ENCODE assay signal across 29 mouse cellular contexts in genomic region chr16:25486477-25487094, GRCm38 (mm10).
A peak's percentile ranks its signal among the peaks of the same experiment; 100 is the strongest.
DNase-seq lines count a peak whose midpoint lies in the region; ATAC-seq and TF ChIP-seq lines count a peak whose summit lies in the region.
"Had no signal": no experiment of that assay in that cellular context is flagged by ENCODE, and none has a peak within 500 bp of the region (broad histone marks: within the 10 kb centered on the region; RNA-seq: fewer than 3 reads in every experiment).

No protein-coding gene starts in this region.

- H3K27me3 ChIP-seq in kidney, adult 2 months (replicated peaks; ENCODE audit: control insufficient read depth, insufficient read depth, low read length): no peaks in the 10 kb centered on the region
- peaks cover 1% of the 10 kb centered on the region for H3K27me3 ChIP-seq in CH12.LX (replicated peaks)
- H3K27me3 ChIP-seq: embryonic facial prominence, embryonic 12.5 days; embryonic facial prominence, embryonic 15.5 days; heart, embryonic 12.5 days; heart, embryonic 15.5 days; hindbrain, embryonic 13.5 days had no signal

- 69% methylated on average over 4 of the region's 4 CpGs for WGBS in kidney, adult 2 months

- H3K36me3 ChIP-seq in kidney, adult 2 months (ENCODE audit: control insufficient read depth, insufficient read depth, low read length): no peaks in the 10 kb centered on the region
- H3K36me3 ChIP-seq in CH12.LX (replicated peaks in 1 of 2; ENCODE audit: control insufficient read depth in 1 of 2, insufficient read depth in 1 of 2, low read length in 1 of 2): no peaks in the 10 kb centered on the region
- H3K36me3 ChIP-seq: embryonic facial prominence, embryonic 12.5 days; embryonic facial prominence, embryonic 15.5 days; G1E; heart, embryonic 12.5 days; heart, embryonic 15.5 days; hindbrain, embryonic 10.5 days; hindbrain, embryonic 13.5 days had no signal

- H3K79me2 ChIP-seq in CH12.LX (replicated peaks; ENCODE audit: control insufficient read depth, extremely low read depth, insufficient read depth, poor library complexity, severe bottlenecking): no peaks in the 10 kb centered on the region

- dilution Hi-C loops in CH12.LX (cut with MboI; ENCODE audit: extremely low pct_ligation_motif_present, extremely low pct_unique_long_range_greater_than_20kb, low sequenced_read_pairs): no loop called here

- in situ Hi-C loops in CH12.LX (cut with MboI; ENCODE audit: low pct_ligation_motif_present, low pct_unique_long_range_greater_than_20kb, low sequenced_read_pairs): loop anchor here (10.0 to 25.0 kb wide), 2 partner anchors 102 to 201 kb away; partner anchors contain the start of gene Trp63

- H3K4me3 ChIP-seq in kidney, adult 2 months (ENCODE audit: insufficient read depth, low read depth, low read length): no peak overlapping the region
- no peak overlapping the region for H3K4me3 ChIP-seq in CH12.LX (replicated peaks in 1 of 3; ENCODE audit: low read depth in 2 of 3, low read length in 2 of 3, poor library complexity in 1 of 3)
- H3K4me3 ChIP-seq: embryonic facial prominence, embryonic 12.5 days; embryonic facial prominence, embryonic 15.5 days; heart, embryonic 12.5 days; heart, embryonic 15.5 days; hindbrain, embryonic 10.5 days; hindbrain, embryonic 13.5 days had no signal

- no peak for TF ChIP-seq POLR2A in kidney, adult 2 months (IDR thresholded peaks at IDR 0.05; ENCODE audit: low read depth, low read length)
- no peak for TF ChIP-seq POLR2A in CH12.LX (IDR thresholded peaks at IDR 0.05; ENCODE audit: low read depth, low read length)

- peak; percentile 45; the same call in 1 of the 2 replicates for TF ChIP-seq EP300 in CH12.LX (IDR thresholded peaks at IDR 0.05; ENCODE audit: low read length)

- H3K9me3 ChIP-seq in CH12.LX (replicated peaks; ENCODE audit: low read length): no peaks in the 10 kb centered on the region
- H3K9me3 ChIP-seq: embryonic facial prominence, embryonic 12.5 days; embryonic facial prominence, embryonic 15.5 days; G1E; heart, embryonic 12.5 days; heart, embryonic 15.5 days; hindbrain, embryonic 10.5 days; hindbrain, embryonic 13.5 days had no signal

- H3K4me2 ChIP-seq in CH12.LX (ENCODE audit: insufficient read depth, low read depth, poor library complexity, severe bottlenecking): no peak overlapping the region
- H3K4me2 ChIP-seq: embryonic facial prominence, embryonic 12.5 days; embryonic facial prominence, embryonic 15.5 days; heart, embryonic 12.5 days; heart, embryonic 15.5 days; hindbrain, embryonic 13.5 days had no signal

- no peaks in the 10 kb centered on the region for H3K4me1 ChIP-seq in kidney, adult 2 months (ENCODE audit: control insufficient read depth, insufficient read depth, low read length)
- H3K4me1 ChIP-seq in CH12.LX (ENCODE audit: control insufficient read depth in 1 of 2, insufficient read depth in 2 of 2): peaks cover 35 to 47% of the 10 kb centered on the region in 2 experiments
- H3K4me1 ChIP-seq: embryonic facial prominence, embryonic 12.5 days; heart, embryonic 12.5 days; hindbrain, embryonic 10.5 days had no signal

- ATAC-seq in megakaryocyte progenitor cell, adult 5-6 weeks (replicated peaks; ENCODE audit: poor library complexity): 0 out of 2 replicates have a peak, but pooled peaks have one; percentile 6
- ATAC-seq: forebrain, embryonic 14.5 days; forebrain, postnatal 0 days; hindbrain, postnatal 0 days; intestine, postnatal 0 days had no signal

- H3K27ac ChIP-seq in kidney, adult 2 months (ENCODE audit: insufficient read depth, low read depth, low read length): no peak overlapping the region
- peak overlapping the region; percentile 93 for H3K27ac ChIP-seq in CH12.LX (ENCODE audit: insufficient read depth, low read depth)
- H3K27ac ChIP-seq: embryonic facial prominence, embryonic 12.5 days; embryonic facial prominence, embryonic 15.5 days; heart, embryonic 15.5 days; hindbrain, embryonic 10.5 days; hindbrain, embryonic 13.5 days; hindbrain, postnatal 0 days had no signal

- TF ChIP-seq CTCF in kidney, adult 2 months (conservative IDR thresholded peaks at IDR 0.05; ENCODE audit: insufficient read depth, insufficient read length, low read depth, low read length): no peak
- no peak for TF ChIP-seq CTCF in CH12.LX (conservative IDR thresholded peaks at IDR 0.05 in 1 of 2, IDR thresholded peaks at IDR 0.05 in 1 of 2; ENCODE audit: low read depth in 2 of 2, low read length in 2 of 2)

- peak; percentile 1 for DNase-seq in kidney, adult 2 months
- DNase-seq in kidney, postnatal 4 days: no peak
- DNase-seq in A20 (ENCODE audit: low read depth, low spot score) (peak; percentile 8), CH12.LX (ENCODE audit: extremely low read depth) (peak; percentile 66)
- DNase-seq in urinary bladder, postnatal 10 days (ENCODE audit: low spot score): no peak
- DNase-seq in heart, adult 11 months: no peak
- no peak for DNase-seq in spleen, postnatal 36 days (ENCODE audit: low spot score in 2 of 2)
- DNase-seq: adrenal gland, adult 2 months; adrenal gland, postnatal 14 days; cerebellum, adult 11 months; cerebellum, adult 2 months; cerebellum, adult 9-11 months; cerebellum, postnatal 25 days; forebrain, postnatal 0 days; gastrocnemius, postnatal 10 days; gastrocnemius, postnatal 36 days; heart, postnatal 10 days; heart, postnatal 36 days had no signal

- peak overlapping the region; percentile 50; the same call in 1 of the 2 replicates for H3K9ac ChIP-seq in CH12.LX (ENCODE audit: insufficient read depth, low read depth)
- H3K9ac ChIP-seq: embryonic facial prominence, embryonic 12.5 days; embryonic facial prominence, embryonic 15.5 days; forebrain, postnatal 0 days; heart, embryonic 12.5 days; heart, embryonic 15.5 days; hindbrain, embryonic 13.5 days had no signal

- no peak; the same call in none of the 2 replicates for TF ChIP-seq RAD21 in CH12.LX (IDR thresholded peaks at IDR 0.05; ENCODE audit: low read depth, low read length)

TF ChIP-seq in CH12.LX, 34 proteins besides CTCF, POLR2A, EP300 and RAD21:
- TF ChIP-seq MAX (IDR thresholded peaks at IDR 0.05; ENCODE audit: low read length) (peak; percentile 70; the same call in 1 of the 2 replicates), ZC3H11A (IDR thresholded peaks at IDR 0.05; ENCODE audit: low read depth, low read length) (no peak), RCOR1 (conservative IDR thresholded peaks at IDR 0.05; ENCODE audit: low read depth, low read length) (0 out of 2 replicates have a peak, but pooled peaks have one; percentile 52), SMC3 (IDR thresholded peaks at IDR 0.05; ENCODE audit: low read depth, low read length) (peak; percentile 15), BHLHE40 (IDR thresholded peaks at IDR 0.05; ENCODE audit: low read depth, low read length) (peak; percentile 68), UBTF (IDR thresholded peaks at IDR 0.05; ENCODE audit: low read depth, low read length) (no peak), CHD2 (IDR thresholded peaks at IDR 0.05; ENCODE audit: low read length) (no peak), NELFE (IDR thresholded peaks at IDR 0.05; ENCODE audit: low read depth, low read length) (no peak), ZKSCAN1 (IDR thresholded peaks at IDR 0.05; ENCODE audit: borderline replicate concordance, low read depth, low read length) (no peak), TBP (conservative IDR thresholded peaks at IDR 0.05; ENCODE audit: low read depth, low read length) (no peak), ZNF384 (IDR thresholded peaks at IDR 0.05; ENCODE audit: low read depth, low read length) (peak; percentile 74), MYC (IDR thresholded peaks at IDR 0.05; ENCODE audit: low read depth, low read length) (peak; percentile 68; the same call in 1 of the 2 replicates), ETS1 (conservative IDR thresholded peaks at IDR 0.05; ENCODE audit: low read depth, low read length) (peak; percentile 65), JUN (IDR thresholded peaks at IDR 0.05; ENCODE audit: insufficient read depth, low read depth, low read length) (peak; percentile 18; the same call in 1 of the 2 replicates)

Comparison
In these comparisons a context has a peak if more than half of its experiments do, and no peak if none do; other contexts are left out.
1. DNase-seq: peak in kidney, adult 2 months (single experiment), A20 (single experiment) and CH12.LX (single experiment); none in kidney, postnatal 4 days (0 of 2), urinary bladder, postnatal 10 days (single experiment), heart, adult 11 months (single experiment) and spleen, postnatal 36 days (0 of 2).